Mouse (Mus musculus): Measurements from ENCODE around the gene AC161166.1. TPM values are rescaled to one million over a fixed set of nuclear protein-coding genes. Genes with fewer than 3 reads are reported as not detected.

AC161166.1 gene
- not detected in 2 replicates for polyA plus RNA-seq (2021; fragmentation: Nextera tagmentation)
- long read RNA-seq, experiment 1, result 0 reads
- long read RNA-seq, experiment 2, partial matches to known transcripts, result 0 of 1 reads
- long read RNA-seq, experiment 2, other reads (novel, unspliced or antisense), result 0 of 1 reads

GRCm38 (mm10) chr7:24512355-24512754 is at the start of gene AC161166.1:
Gene AC161166.1, minus strand, starts transcription at chr7:24512455.

GRCm38 (mm10) chr7:24546068-24546614 is 33.9 kb upstream of the AC161166.1 start, which contains the start of the genes Pinlyp and Xrcc1:
Gene Pinlyp, minus strand, starts transcription at chr7:24546118.
Gene Xrcc1, plus strand, starts transcription at chr7:24546289.

GRCm38 (mm10) chr7:24530062-24530931 is 18.0 kb upstream of the AC161166.1 start, which contains the start of gene Irgq:
Gene Irgq, plus strand, starts transcription at chr7:24530689.

GRCm38 (mm10) chr7:24506838-24507725 is 5.2 kb downstream of the AC161166.1 start, which contains the start of gene Zfp428:
Gene Zfp428, plus strand, starts transcription at chr7:24507006.

GRCm38 (mm10) chr7:24481474-24482207 is 30.6 kb downstream of the AC161166.1 start, which contains the start of gene Cadm4:
Gene Cadm4, plus strand, starts transcription at chr7:24482023.

GRCm38 (mm10) chr7:24462388-24463319 is 49.6 kb downstream of the AC161166.1 start, which contains the start of gene Plaur:
Gene Plaur, plus strand, starts transcription at chr7:24462484.

Other genes with a start within 250 kb of the AC161166.1 start
- 6.3 and 7.2 TPM in 2 replicates for gene Zfp93, start 242.0 kb downstream of the AC161166.1 start, polyA plus RNA-seq (2021; fragmentation: Nextera tagmentation)
- gene Zfp61, start 211.2 kb downstream of the AC161166.1 start, polyA plus RNA-seq (2021; fragmentation: Nextera tagmentation), result 12.8 and 14.5 TPM in 2 replicates
- gene Zfp94, start 195.8 kb downstream of the AC161166.1 start, polyA plus RNA-seq (2021; fragmentation: Nextera tagmentation), result 10.7 and 11.8 TPM in 2 replicates
- not detected in 2 replicates for gene Tescl, start 178.5 kb downstream of the AC161166.1 start, polyA plus RNA-seq (2021; fragmentation: Nextera tagmentation)
- not detected in 2 replicates for gene Lypd5, start 163.3 kb downstream of the AC161166.1 start, polyA plus RNA-seq (2021; fragmentation: Nextera tagmentation)
- 0.72 and 1.2 TPM in 2 replicates for gene Kcnn4, start 142.2 kb downstream of the AC161166.1 start, polyA plus RNA-seq (2021; fragmentation: Nextera tagmentation)
- 11.0 and 11.7 TPM in 2 replicates for gene Smg9, start 112.8 kb downstream of the AC161166.1 start, polyA plus RNA-seq (2021; fragmentation: Nextera tagmentation)
- gene Irgc1, start 60.2 kb downstream of the AC161166.1 start, polyA plus RNA-seq (2021; fragmentation: Nextera tagmentation), result not detected in 2 replicates
- gene Plaur, start 50.0 kb downstream of the AC161166.1 start, polyA plus RNA-seq (2021; fragmentation: Nextera tagmentation), result 0.78 and 0.88 TPM in 2 replicates
- 4.5 and 5.0 TPM in 2 replicates for gene Cadm4, start 30.4 kb downstream of the AC161166.1 start, polyA plus RNA-seq (2021; fragmentation: Nextera tagmentation)
- gene Zfp428, start 5.4 kb downstream of the AC161166.1 start, polyA plus RNA-seq (2021; fragmentation: Nextera tagmentation), result 91.6 and 96.3 TPM in 2 replicates
- 9.7 and 10.2 TPM in 2 replicates for gene Irgq, start 18.2 kb upstream of the AC161166.1 start, polyA plus RNA-seq (2021; fragmentation: Nextera tagmentation)
- not detected in 2 replicates for gene Pinlyp, start 33.7 kb upstream of the AC161166.1 start, polyA plus RNA-seq (2021; fragmentation: Nextera tagmentation)
- 27.8 and 31.3 TPM in 2 replicates for gene Xrcc1, start 33.8 kb upstream of the AC161166.1 start, polyA plus RNA-seq (2021; fragmentation: Nextera tagmentation)
- 30.0 and 33.3 TPM in 2 replicates for gene Ethe1, start 75.1 kb upstream of the AC161166.1 start, polyA plus RNA-seq (2021; fragmentation: Nextera tagmentation)
- gene Zfp575, start 75.2 kb upstream of the AC161166.1 start, polyA plus RNA-seq (2021; fragmentation: Nextera tagmentation), result 7.2 and 10.3 TPM in 2 replicates
- gene Phldb3, start 98.3 kb upstream of the AC161166.1 start, polyA plus RNA-seq (2021; fragmentation: Nextera tagmentation), result not detected in 2 replicates
- gene Lypd3, start 124.1 kb upstream of the AC161166.1 start, polyA plus RNA-seq (2021; fragmentation: Nextera tagmentation), result not detected in 2 replicates
- not detected in 2 replicates for gene Tex101, start 164.2 kb upstream of the AC161166.1 start, polyA plus RNA-seq (2021; fragmentation: Nextera tagmentation)
- gene BC049730, start 196.8 kb upstream of the AC161166.1 start, polyA plus RNA-seq (2021; fragmentation: Nextera tagmentation), result not detected in 2 replicates
- not detected in 2 replicates for gene Gm4763, start 214.5 kb upstream of the AC161166.1 start, polyA plus RNA-seq (2021; fragmentation: Nextera tagmentation)
- gene Cd177, start 247.9 kb upstream of the AC161166.1 start, polyA plus RNA-seq (2021; fragmentation: Nextera tagmentation), result 0.05 and 0.11 TPM in 2 replicates

Data from layer of hippocampus, adult 6 months (tissue).